Mouse (Mus musculus) olfactory bulb, adult 2 months (tissue): Measurements from ENCODE around the gene Ttc24. TPM values are rescaled to one million over a fixed set of nuclear protein-coding genes. Genes with fewer than 3 reads are reported as not detected.
A peak's percentile ranks its signal among the peaks of the same experiment; 100 is the strongest.

Experiments
- H3K27ac ChIP-seq: fragments of 200-500 bp; 2 replicates; pipeline ENCODE4 v1.5.1; 2012; ENCODE audit warnings: low read depth, low read length; ENCODE audit not compliant: insufficient read depth
- H3K4me1 ChIP-seq: fragments of 200-500 bp; 2 replicates; pipeline ENCODE4 v1.6.1; 2012; ENCODE audit warnings: low read length; ENCODE audit not compliant: control insufficient read depth, insufficient read depth
- H3K4me3 ChIP-seq: fragments of 200-500 bp; 2 replicates; pipeline ENCODE4 v1.5.1; 2012; ENCODE audit warnings: mild to moderate bottlenecking, low read depth, low read length, moderate library complexity; ENCODE audit not compliant: insufficient read depth
- CTCF ChIP-seq: fragments of 200-500 bp; IDR thresholded peaks from 2 replicates; pipeline ENCODE4 v1.5.1; 2012; ENCODE audit warnings: low read depth, mild to moderate bottlenecking, low read length, moderate library complexity; ENCODE audit not compliant: insufficient read depth
- POLR2A ChIP-seq: fragments of 200-500 bp; IDR thresholded peaks from 2 replicates; pipeline ENCODE4 v1.6.1; 2012; ENCODE audit warnings: mild to moderate bottlenecking, low read depth, low read length, moderate library complexity; ENCODE audit not compliant: insufficient read depth
- WGBS: fragments of 180-500 bp; shearing (Covaris S2); methylation state at CpG from one replicate; pipeline ENCODE4 v1.1.7; 2018; 5-methylcytosine and 5-hydroxymethylcytosine counted together
- polyA plus RNA-seq: library from polyadenylated mRNA; stranded (reverse); fragments of >200 nt; gene quantifications from 2 replicates; pipeline ENCODE4 v1.2.4, GENCODE M21; 2012; ENCODE audit warnings: low replicate concordance; ENCODE audit not compliant: missing spikeins, insufficient read depth, insufficient read length

Ttc24 gene
- polyA plus RNA-seq, 1 experiment = not detected

- Histone ChIP-seq H3K27ac (no peak within 1 kb of the TSS; the same call in 1 of the 2 replicates), H3K4me3 (peak within 1 kb of the TSS; percentile 97), H3K4me1 (peaks cover 10% of the 10 kb centered on the region)
- WGBS = under 1% methylated on average over 60 of the region's 60 CpGs
- no peak; the same call in 1 of the 2 replicates for TF ChIP-seq CTCF
- peak; percentile 91 for TF ChIP-seq POLR2A
Observed at GRCm38 (mm10) chr3:88057902-88058696, 20.0 kb downstream of the Ttc24 start, which contains the start of gene Naxe. Gene Naxe (minus strand): TSS chr3:88058495.

GRCm38 (mm10) chr3:88057030-88057429 is 21.1 kb downstream of the Ttc24 start:
- Histone ChIP-seq H3K4me3 (no peak overlapping the region), H3K4me1 (peaks cover 10% of the 10 kb centered on the region), H3K27ac (no peak overlapping the region)
- TF ChIP-seq CTCF = no peak
- TF ChIP-seq POLR2A = no peak
- WGBS = 89% methylated on average over 6 of the region's 6 CpGs

- 85% methylated on average over 3 of the region's 3 CpGs for WGBS
- H3K4me3 ChIP-seq = no peak overlapping the region
Observed at GRCm38 (mm10) chr3:88049532-88049931, 28.6 kb downstream of the Ttc24 start.

DNA sequence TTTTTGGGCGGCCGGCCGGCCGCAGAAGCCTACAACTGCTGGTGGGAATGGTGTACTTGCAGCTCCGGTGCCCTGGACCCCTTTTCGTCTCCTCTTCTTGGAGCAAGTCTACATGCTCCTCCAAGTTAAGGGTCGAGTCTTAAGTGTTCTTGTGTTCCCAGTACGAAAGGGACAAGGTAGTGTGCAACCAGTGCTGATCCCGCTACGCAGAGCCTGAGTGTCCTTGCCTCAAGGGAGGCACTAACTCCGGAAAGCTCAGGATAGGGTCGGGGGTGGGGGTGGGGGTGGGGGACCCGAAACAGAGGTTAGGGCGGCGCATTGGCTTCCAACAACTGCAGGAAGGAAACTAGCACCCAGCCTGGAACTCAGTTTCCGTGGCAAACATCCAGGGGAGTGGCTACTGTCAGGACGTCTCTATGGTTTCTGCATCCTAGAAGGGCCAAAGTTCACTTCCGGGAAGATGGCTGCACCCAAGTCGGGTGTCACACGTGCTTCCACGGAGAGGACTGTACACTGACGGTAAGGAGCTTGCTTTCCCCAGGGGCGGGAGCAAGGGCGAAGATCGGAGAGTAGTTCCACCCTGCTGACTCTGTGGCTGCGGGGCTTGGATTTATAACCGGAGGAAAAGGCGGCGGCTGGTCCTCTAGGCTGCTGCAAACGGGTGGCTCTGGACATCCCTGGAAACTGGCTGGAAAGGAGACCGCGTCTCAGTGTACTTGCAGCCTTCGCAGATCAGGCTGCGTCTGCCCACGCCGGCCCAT is 35.3 kb downstream of the Ttc24 start, which contains the start of gene Gpatch4:
Gene Gpatch4 (plus strand): TSS at position 448 of the 761 bp plus-strand sequence.
- Histone ChIP-seq H3K4me1 (no peaks in the 10 kb centered on the region), H3K27ac (no peak within 1 kb of the TSS), H3K4me3 (peak within 1 kb of the TSS; percentile 74)
- TF ChIP-seq CTCF (no peak), POLR2A (no peak)
- WGBS = 8% methylated on average over 36 of the region's 36 CpGs

More at GRCm38 (mm10) chr3:88049532-88049931, 28.6 kb downstream of the Ttc24 start:
- Histone ChIP-seq H3K4me1 (no peaks in the 10 kb centered on the region), H3K27ac (no peak overlapping the region)
- TF ChIP-seq POLR2A = no peak
- no peak for TF ChIP-seq CTCF

GRCm38 (mm10) chr3:88035561-88036293 is 42.4 kb downstream of the Ttc24 start:
- Histone ChIP-seq H3K27ac (no peak overlapping the region), H3K4me3 (no peak overlapping the region), H3K4me1 (peaks cover 2% of the 10 kb centered on the region; the same call in 1 of the 2 replicates)
- WGBS = 68% methylated on average over 1 of the region's 1 CpGs
- TF ChIP-seq POLR2A = no peak
- TF ChIP-seq CTCF = no peak

DNA sequence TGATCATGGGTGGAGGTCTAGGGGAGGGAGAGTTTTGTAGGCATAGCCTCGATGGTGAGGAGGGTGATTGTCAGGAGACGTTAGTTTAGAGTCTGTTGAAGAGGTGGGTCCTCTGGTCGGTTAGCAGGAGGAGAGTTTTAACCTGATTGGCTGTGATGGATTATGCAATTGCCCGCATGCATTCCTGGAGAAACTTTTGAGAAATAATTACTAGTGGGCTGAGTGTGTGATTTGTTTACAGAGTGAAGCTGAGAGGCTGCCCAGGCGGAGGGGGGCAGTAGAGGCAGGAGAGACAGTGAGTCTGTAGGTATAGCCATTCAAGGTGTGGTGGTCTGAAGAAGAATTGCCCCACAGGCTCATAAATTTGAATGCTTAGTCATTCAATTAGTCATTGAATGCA is 44.6 kb downstream of the Ttc24 start:
- no peak for TF ChIP-seq CTCF
- TF ChIP-seq POLR2A = no peak
- Histone ChIP-seq H3K4me1 (peaks cover 4% of the 10 kb centered on the region; the same call in 1 of the 2 replicates), H3K27ac (no peak overlapping the region), H3K4me3 (no peak overlapping the region)
- WGBS = 77% methylated on average over 5 of the region's 5 CpGs

DNA sequence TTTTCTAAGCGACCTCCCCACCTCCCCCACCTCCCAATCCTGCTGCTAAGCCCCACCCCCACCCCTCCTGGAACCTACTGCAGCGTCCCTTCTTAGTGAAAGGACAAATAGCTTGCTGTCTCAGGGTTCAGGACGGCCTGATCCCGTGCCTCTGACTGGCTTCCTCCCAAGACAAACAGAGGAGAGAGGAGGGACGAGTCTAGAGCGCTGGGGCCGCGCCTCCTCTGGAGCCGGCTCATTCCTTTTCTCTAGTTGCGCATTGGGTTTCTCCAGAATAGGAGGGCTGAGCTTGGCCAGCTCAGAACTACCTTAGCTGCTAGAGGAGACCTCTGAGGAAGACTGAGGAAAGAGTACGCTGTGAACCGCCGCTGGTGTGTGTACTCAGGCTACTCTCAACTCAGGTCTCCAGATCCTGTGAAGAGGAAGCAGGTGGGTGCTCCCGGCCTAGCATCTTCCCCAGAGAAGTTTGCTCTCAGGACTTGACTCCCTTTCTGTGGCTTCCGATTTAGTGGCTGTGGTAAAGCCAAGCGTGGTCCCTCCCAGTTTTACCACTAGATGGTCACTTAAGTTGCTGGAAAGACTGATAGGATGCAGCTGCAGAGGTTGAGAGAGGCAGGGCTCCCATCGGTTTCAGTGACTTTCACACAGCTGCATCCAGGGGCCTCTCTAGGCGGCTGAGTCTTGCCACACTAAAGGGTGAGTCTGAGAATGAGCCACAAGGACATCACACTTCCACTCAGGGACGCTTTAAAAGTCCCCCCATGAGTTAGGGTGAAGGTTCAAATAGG is 47.3 kb downstream of the Ttc24 start:
- Histone ChIP-seq H3K27ac (0 out of 2 replicates have a peak overlapping the region, but pooled peaks have one; percentile 6), H3K4me1 (peaks cover 4% of the 10 kb centered on the region; the same call in 1 of the 2 replicates), H3K4me3 (no peak overlapping the region)
- 33% methylated on average over 19 of the region's 19 CpGs for WGBS
- TF ChIP-seq POLR2A = no peak
- TF ChIP-seq CTCF = no peak

- H3K4me1 ChIP-seq = peaks cover 17% of the 10 kb centered on the region
- H3K27ac ChIP-seq = no peak within 1 kb of the TSS
- 61% methylated on average over 5 of the region's 5 CpGs for WGBS
- H3K4me3 ChIP-seq = no peak within 1 kb of the TSS
- TF ChIP-seq POLR2A (no peak), CTCF (no peak)
Observed at GRCm38 (mm10) chr3:88027434-88028186, 50.5 kb downstream of the Ttc24 start, which contains the start of gene Hapln2. Gene Hapln2 (minus strand): TSS chr3:88027583.
